Mouse (Mus musculus): ENCODE data around the gene Ccser1. TPM values are rescaled to one million over a fixed set of nuclear protein-coding genes. Genes with fewer than 3 reads are reported as not detected.
A peak's percentile ranks its signal among the peaks of the same experiment; 100 is the strongest.

The Ccser1 gene
- polyA plus RNA-seq, 1 experiment from 2014 or later, result 24.0 TPM

DNA sequence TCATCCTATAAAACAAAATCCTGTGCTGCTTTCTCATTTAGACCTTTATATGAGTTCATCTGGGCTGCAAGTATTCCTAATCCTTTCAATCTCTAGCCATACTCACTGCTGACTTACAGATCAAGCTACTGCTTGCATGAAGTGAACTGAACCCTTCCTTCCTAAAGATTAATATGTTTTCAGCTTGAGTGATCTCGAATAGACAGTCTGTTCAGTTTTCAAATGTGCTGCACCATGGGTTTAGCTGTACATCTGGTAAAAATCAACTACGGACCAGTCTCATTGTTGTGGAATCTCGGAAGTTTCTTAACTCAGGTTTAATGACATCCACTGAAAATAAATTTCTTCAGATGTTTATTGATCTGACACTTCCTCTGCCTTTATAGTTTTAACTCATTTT, 620.8 kb downstream of the Ccser1 start:
- Histone ChIP-seq H3K36me3 (no peaks in the 10 kb centered on the region), H3K4me1 (replicated peaks) (no peaks in the 10 kb centered on the region), H3K27me3 (no peaks in the 10 kb centered on the region), H3K9ac (no peak overlapping the region), H3K4me3 (no peak overlapping the region), H3K9me3 (no peaks in the 10 kb centered on the region), H3K27ac (no peak overlapping the region), H3K4me2 (no peak overlapping the region)
- WGBS, result 53% methylated on average over 3 of the region's 3 CpGs
- no peak for ATAC-seq (ENCODE audit: low FRiP score)

DNA sequence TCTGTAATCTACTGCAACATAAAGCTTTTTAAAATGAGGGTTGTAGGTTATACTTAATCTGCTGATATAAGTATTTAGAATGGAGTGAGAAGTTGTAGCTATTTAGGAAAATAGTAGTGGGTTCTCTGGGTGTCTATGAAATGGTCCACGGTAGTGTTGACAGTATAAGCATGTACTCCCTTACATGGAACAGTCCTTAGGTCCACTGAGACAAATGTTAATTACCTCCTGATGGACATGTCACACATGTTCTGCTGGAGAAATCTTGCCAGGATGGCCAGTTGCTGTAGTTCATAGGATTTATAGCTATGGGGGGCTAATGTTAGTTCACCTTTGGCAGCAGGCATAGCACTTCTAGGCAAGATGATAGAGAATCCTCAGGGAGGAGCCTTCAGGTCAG, 625.4 kb downstream of the Ccser1 start:
- H3K36me3 ChIP-seq, result no peaks in the 10 kb centered on the region
- no peak overlapping the region for H3K4me3 ChIP-seq
- H3K27me3 ChIP-seq, result no peaks in the 10 kb centered on the region
- H3K9me3 ChIP-seq, result no peaks in the 10 kb centered on the region
- no peak for ATAC-seq (ENCODE audit: low FRiP score)
- WGBS, result 91% methylated on average over 1 of the region's 1 CpGs
- H3K4me2 ChIP-seq, result no peak overlapping the region
- H3K9ac ChIP-seq, result no peak overlapping the region
- no peak overlapping the region for H3K27ac ChIP-seq
- no peaks in the 10 kb centered on the region for H3K4me1 ChIP-seq (replicated peaks)

DNA sequence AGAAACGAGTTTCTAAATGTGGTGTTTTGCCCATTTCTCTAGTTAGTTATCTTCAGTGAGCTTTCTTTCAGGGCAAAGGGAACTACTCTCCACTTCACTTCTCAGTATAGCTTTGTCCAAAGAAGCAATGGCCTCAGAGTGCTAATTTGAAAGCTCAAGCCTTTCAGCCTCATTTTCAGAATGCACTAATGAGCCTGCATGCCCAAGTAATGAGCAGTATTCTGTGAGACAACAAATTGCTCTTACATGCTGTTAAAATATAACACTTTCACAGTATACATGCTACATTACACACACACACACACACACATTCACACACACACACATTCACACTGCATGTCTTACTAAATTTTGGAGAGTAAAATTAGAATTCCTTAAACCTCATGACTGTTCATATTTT, 637.6 kb downstream of the Ccser1 start:
- Histone ChIP-seq H3K4me3 (no peak overlapping the region), H3K27ac (no peak overlapping the region), H3K4me1 (replicated peaks) (no peaks in the 10 kb centered on the region), H3K36me3 (no peaks in the 10 kb centered on the region), H3K4me2 (no peak overlapping the region), H3K9ac (no peak overlapping the region), H3K9me3 (no peaks in the 10 kb centered on the region), H3K27me3 (no peaks in the 10 kb centered on the region)
- ATAC-seq (ENCODE audit: low FRiP score), result no peak
- 60% methylated on average over 1 of the region's 1 CpGs for WGBS

DNA sequence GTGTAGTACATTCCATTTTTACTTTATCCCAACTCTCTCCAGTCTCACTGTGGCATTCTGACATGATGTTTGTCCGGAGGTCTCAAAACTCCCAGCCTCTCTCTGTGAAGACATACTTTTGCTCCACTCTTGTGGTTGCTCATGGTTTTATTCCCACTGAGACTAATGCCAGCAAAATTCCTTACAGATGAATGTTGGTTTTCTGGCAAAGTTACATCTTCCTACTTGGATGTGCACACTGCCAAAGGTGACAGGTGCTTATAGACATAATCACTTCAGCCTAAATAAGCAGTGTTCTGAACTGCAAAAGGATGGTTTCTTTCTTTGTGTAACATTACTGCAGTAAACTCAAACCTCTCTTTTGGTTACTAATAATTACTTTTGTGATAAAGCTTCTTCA, 696.2 kb downstream of the Ccser1 start:
- ATAC-seq (ENCODE audit: low FRiP score), result no peak
- no peaks in the 10 kb centered on the region for H3K27me3 ChIP-seq
- no peak overlapping the region for H3K9ac ChIP-seq
- WGBS, result 84% methylated on average over 1 of the region's 1 CpGs
- no peaks in the 10 kb centered on the region for H3K9me3 ChIP-seq
- no peak overlapping the region for H3K27ac ChIP-seq
- H3K4me1 ChIP-seq (replicated peaks), result no peaks in the 10 kb centered on the region
- no peak overlapping the region for H3K4me2 ChIP-seq
- H3K36me3 ChIP-seq, result no peaks in the 10 kb centered on the region
- no peak overlapping the region for H3K4me3 ChIP-seq

DNA sequence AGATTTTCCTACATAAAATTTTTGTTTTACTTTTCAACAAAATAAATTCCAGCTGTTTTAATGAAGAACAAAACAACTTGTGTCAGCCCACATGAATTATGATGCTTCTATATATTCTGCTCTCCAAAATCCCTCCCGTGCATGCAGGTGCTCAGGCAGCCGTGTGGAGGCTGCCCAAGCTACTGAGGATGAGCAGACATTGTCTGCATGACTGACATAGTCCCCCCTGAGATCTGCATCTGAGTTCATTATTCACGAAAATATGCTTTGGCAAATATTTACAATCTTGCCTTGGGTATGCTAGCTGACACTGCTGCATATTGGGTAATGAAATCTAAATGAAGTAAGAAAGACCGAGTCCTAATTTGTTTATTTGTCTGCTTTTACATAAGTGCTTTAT, 718.1 kb downstream of the Ccser1 start:
- no peaks in the 10 kb centered on the region for H3K27me3 ChIP-seq
- H3K9me3 ChIP-seq, result no peaks in the 10 kb centered on the region
- H3K4me1 ChIP-seq (replicated peaks), result no peaks in the 10 kb centered on the region
- H3K27ac ChIP-seq, result no peak overlapping the region
- no peak overlapping the region for H3K4me2 ChIP-seq
- no peaks in the 10 kb centered on the region for H3K36me3 ChIP-seq
- H3K9ac ChIP-seq, result no peak overlapping the region
- ATAC-seq (ENCODE audit: low FRiP score), result peak; percentile 46; the same call in 1 of the 2 replicates
- WGBS, result 62% methylated on average over 4 of the region's 4 CpGs
- H3K4me3 ChIP-seq, result no peak overlapping the region

DNA sequence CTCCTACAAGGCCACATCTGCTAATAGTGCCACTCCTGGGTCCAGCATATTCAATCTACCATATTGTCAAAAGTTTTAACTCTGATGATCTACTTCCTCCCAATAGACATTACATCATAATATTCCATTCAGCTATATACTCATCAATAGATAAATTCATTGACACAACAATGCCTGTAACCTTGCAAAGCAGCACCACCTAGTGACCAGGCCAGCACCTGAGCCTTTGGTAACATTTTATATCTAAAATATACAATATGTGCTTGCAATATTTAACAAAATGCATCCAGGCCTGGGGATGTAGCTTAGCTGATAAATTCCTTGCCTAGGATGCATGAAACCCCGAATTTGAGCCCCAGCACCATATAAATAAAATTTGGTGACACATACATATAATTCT, 722.6 kb downstream of the Ccser1 start:
- no peak overlapping the region for H3K4me3 ChIP-seq
- H3K27me3 ChIP-seq, result no peaks in the 10 kb centered on the region
- H3K9ac ChIP-seq, result no peak overlapping the region
- no peak for ATAC-seq (ENCODE audit: low FRiP score)
- H3K27ac ChIP-seq, result no peak overlapping the region
- H3K4me1 ChIP-seq (replicated peaks), result no peaks in the 10 kb centered on the region
- no peaks in the 10 kb centered on the region for H3K36me3 ChIP-seq
- WGBS, result 33% methylated on average over 1 of the region's 1 CpGs
- no peak overlapping the region for H3K4me2 ChIP-seq
- no peaks in the 10 kb centered on the region for H3K9me3 ChIP-seq

DNA sequence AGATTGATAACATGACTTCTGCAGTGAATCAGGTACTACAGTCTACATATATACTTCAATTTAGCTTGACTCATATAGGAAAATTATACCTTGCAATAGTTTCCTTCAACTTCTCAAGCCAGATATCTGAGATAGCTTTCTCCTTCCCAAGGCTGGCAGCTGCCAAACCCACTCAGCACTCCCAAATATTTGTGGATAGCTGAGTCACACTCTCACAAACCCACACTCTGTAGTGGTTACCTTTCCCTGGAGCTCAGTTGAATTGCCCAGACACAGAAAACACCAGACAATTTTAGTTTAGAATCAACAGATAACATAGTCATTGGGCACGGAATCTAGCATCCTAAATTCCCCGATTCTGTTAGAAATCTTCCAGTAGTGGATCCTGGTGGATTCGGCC, 732.8 kb downstream of the Ccser1 start:
- Histone ChIP-seq H3K4me2 (no peak overlapping the region), H3K36me3 (no peaks in the 10 kb centered on the region), H3K27ac (no peak overlapping the region), H3K4me3 (no peak overlapping the region), H3K9me3 (no peaks in the 10 kb centered on the region), H3K4me1 (replicated peaks) (no peaks in the 10 kb centered on the region), H3K27me3 (no peaks in the 10 kb centered on the region), H3K9ac (no peak overlapping the region)
- ATAC-seq (ENCODE audit: low FRiP score), result no peak
- WGBS, result 95% methylated on average over 3 of the region's 3 CpGs

DNA sequence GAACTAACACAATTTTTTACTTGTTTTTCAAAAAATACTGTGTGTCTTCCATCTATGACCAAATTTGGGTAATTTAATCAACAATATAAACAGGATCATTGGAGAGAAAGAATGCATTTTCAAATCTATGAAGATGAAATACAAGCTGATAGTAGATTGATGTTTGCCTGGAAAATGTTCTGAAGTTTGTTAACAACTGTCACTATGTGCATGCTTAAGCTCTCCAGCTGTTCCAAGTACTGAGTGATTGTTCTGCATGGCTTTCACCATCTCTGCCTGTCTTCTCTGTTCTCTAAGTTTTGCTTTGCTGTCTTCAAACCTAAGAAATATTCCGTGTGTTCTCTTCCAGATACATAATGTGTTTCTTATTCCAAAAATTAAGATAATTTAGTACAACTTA, 751.5 kb downstream of the Ccser1 start:
- no peak for ATAC-seq (ENCODE audit: low FRiP score)

DNA sequence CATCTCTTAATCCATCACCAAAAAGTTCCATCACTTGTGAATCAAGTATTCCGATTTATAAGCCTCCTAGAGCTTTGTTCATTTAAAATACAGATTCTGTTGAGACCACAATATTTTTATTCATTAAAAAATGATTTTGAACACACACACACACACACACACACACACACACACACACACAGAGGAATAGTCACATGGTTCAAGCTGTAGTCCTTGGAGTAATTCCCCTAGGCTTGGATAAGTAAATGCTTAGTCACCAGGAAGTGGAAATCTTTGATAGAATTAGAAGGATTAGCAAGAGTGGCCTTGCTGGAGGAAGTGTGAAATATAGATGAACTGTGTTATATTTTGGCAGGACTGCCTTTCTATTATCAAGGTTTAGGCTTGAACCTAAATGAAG, 756.5 kb downstream of the Ccser1 start:
- no peak for ATAC-seq (ENCODE audit: low FRiP score)
- 96% methylated on average over 1 of the region's 1 CpGs for WGBS

More for the DNA sequence above, 751.5 kb downstream of the Ccser1 start:
- H3K4me2 ChIP-seq, result no peak overlapping the region
- WGBS, result 88% methylated on average over 1 of the region's 1 CpGs
- no peak overlapping the region for H3K4me3 ChIP-seq
- H3K27ac ChIP-seq, result no peak overlapping the region
- no peaks in the 10 kb centered on the region for H3K27me3 ChIP-seq
- no peaks in the 10 kb centered on the region for H3K36me3 ChIP-seq
- no peak overlapping the region for H3K9ac ChIP-seq
- H3K4me1 ChIP-seq (replicated peaks), result no peaks in the 10 kb centered on the region
- no peaks in the 10 kb centered on the region for H3K9me3 ChIP-seq

DNA sequence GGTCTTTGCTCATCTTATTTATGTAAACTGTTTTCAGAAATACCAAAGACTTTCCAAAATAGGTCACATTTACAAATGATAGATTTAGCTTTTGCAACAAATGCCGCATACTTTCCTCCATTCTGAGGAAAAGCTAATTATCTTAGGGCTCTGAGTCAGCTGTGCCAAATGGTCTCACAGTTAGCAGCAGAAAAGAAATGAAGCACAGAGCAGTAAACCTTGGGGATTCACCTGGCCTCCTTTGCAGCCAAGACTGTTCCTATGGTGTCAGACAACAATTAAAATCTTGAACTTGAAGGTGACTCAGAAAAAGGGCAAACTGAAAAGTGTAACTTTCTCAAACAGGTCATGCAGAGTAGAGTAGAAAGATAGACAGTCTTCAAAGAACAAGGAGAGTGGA, 759.1 kb downstream of the Ccser1 start:
- Histone ChIP-seq H3K9me3 (no peaks in the 10 kb centered on the region), H3K4me2 (no peak overlapping the region), H3K9ac (no peak overlapping the region), H3K4me3 (no peak overlapping the region), H3K4me1 (replicated peaks) (no peaks in the 10 kb centered on the region), H3K27me3 (no peaks in the 10 kb centered on the region), H3K36me3 (no peaks in the 10 kb centered on the region), H3K27ac (no peak overlapping the region)
- ATAC-seq (ENCODE audit: low FRiP score), result no peak
- WGBS, result 82% methylated on average over 1 of the region's 1 CpGs

More for the DNA sequence above, 756.5 kb downstream of the Ccser1 start:
- Histone ChIP-seq H3K27ac (no peak overlapping the region), H3K4me2 (no peak overlapping the region), H3K9ac (no peak overlapping the region), H3K36me3 (no peaks in the 10 kb centered on the region), H3K4me3 (no peak overlapping the region), H3K9me3 (no peaks in the 10 kb centered on the region), H3K4me1 (replicated peaks) (no peaks in the 10 kb centered on the region), H3K27me3 (no peaks in the 10 kb centered on the region)

DNA sequence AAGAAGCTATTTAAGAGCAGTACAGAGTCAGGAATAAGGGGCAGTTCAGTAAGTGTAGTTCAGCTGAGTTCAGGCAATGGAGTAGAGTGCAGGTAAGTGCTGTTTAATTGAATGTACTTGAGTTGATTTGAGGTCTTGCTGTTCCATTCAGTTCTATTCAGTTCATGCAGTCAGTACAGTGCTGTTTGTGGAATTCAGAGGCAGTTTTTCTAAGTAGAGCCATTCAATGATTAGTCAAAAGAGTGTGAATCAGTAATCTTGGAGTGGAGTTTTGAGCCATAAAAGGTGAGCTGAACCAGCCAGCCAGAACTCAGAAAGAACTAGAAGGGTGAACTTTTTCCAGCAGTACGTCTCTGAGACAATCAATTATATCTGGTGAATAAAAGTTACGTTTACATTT, 773.6 kb downstream of the Ccser1 start:
- H3K4me2 ChIP-seq, result no peak overlapping the region
- no peaks in the 10 kb centered on the region for H3K9me3 ChIP-seq
- no peaks in the 10 kb centered on the region for H3K4me1 ChIP-seq (replicated peaks)
- 95% methylated on average over 2 of the region's 2 CpGs for WGBS
- H3K27me3 ChIP-seq, result no peaks in the 10 kb centered on the region
- no peak for ATAC-seq (ENCODE audit: low FRiP score)
- no peaks in the 10 kb centered on the region for H3K36me3 ChIP-seq
- H3K27ac ChIP-seq, result no peak overlapping the region
- no peak overlapping the region for H3K9ac ChIP-seq
- H3K4me3 ChIP-seq, result no peak overlapping the region

DNA sequence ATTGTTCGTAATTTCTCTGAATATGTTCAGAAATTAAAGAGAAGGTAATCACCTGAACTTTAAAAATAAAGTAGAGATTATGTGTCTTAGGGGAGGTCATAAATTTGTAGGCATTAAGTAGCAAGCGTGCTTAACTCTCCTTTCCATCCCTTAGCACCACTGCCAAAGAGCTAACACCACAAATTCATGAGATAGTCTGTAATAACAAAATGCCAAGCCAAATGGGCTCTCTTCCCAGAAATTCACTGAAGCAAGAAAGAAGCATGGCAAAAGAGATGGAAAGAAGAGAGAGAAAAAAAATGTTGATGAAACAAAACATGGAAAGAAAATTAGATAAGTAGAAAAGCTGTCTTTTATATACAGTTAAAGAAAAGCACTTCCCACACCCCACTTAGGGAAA, 796.8 kb downstream of the Ccser1 start:
- 83% methylated on average over 2 of the region's 2 CpGs for WGBS
- H3K4me1 ChIP-seq (replicated peaks), result no peaks in the 10 kb centered on the region
- no peaks in the 10 kb centered on the region for H3K9me3 ChIP-seq
- H3K9ac ChIP-seq, result no peak overlapping the region
- H3K27me3 ChIP-seq, result no peaks in the 10 kb centered on the region
- no peak overlapping the region for H3K27ac ChIP-seq
- H3K36me3 ChIP-seq, result no peaks in the 10 kb centered on the region
- no peak overlapping the region for H3K4me2 ChIP-seq
- ATAC-seq (ENCODE audit: low FRiP score), result no peak
- no peak overlapping the region for H3K4me3 ChIP-seq

DNA sequence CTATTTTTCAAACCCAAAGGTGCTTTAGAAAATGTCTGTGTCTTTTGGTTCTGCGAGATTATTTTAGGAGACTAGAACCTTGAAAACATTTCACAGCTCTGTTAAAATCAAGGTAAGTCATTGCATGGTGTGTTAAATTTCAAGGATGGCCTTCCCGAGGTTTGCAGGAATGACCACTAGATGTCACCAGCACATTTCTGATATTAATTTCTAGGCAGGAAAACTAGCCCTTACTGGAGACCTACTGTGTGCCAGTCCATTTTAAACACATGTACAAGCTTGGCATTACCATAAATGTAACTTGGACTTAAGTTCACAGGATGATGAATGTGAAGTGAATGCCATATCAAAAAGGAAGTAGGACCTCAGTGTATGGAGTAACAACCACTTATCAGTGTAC, 798.3 kb downstream of the Ccser1 start:
- no peaks in the 10 kb centered on the region for H3K9me3 ChIP-seq
- 29% methylated on average over 2 of the region's 2 CpGs for WGBS

DNA sequence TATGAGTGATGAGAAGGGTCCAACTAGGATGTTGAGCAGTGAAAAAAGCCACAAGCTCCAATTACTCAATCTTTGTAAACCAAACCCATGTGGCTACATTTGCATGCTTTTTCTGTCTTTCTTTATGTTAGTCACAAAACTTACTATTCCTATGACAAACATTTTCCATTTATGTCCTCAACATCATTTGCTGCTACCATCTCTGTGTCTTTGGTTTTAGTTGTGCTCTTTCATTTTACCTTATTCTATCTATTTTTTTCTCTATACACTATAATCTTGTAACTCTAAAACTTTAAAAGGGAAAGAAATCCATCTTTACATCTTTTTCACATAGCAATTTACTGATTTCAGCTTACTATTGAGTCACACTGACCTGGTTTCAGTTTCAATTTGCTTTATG, 834.2 kb downstream of the Ccser1 start:
- Histone ChIP-seq H3K4me3 (no peak overlapping the region), H3K4me1 (replicated peaks) (no peaks in the 10 kb centered on the region)
- no peak for ATAC-seq (ENCODE audit: low FRiP score)

More for the DNA sequence above, 798.3 kb downstream of the Ccser1 start:
- Histone ChIP-seq H3K9ac (no peak overlapping the region), H3K4me3 (no peak overlapping the region), H3K4me1 (replicated peaks) (no peaks in the 10 kb centered on the region), H3K36me3 (no peaks in the 10 kb centered on the region), H3K4me2 (no peak overlapping the region), H3K27me3 (no peaks in the 10 kb centered on the region), H3K27ac (no peak overlapping the region)
- ATAC-seq (ENCODE audit: low FRiP score), result no peak

More for the DNA sequence above, 834.2 kb downstream of the Ccser1 start:
- Histone ChIP-seq H3K9ac (no peak overlapping the region), H3K27me3 (no peaks in the 10 kb centered on the region), H3K27ac (no peak overlapping the region), H3K36me3 (no peaks in the 10 kb centered on the region), H3K4me2 (no peak overlapping the region), H3K9me3 (no peaks in the 10 kb centered on the region)
